Mouse (Mus musculus) T-helper 2 cell (primary cell): ENCODE measurements at regions not wholly inside any gene's neighbourhood (a gene's known extent, or its start where the extent isn't known, plus 50 kb on each side); places are given as distances from the start of the nearest gene placed in this dataset.

Experiments
- in situ Hi-C: fragments of 300-600 bp; cut with MboI, MseI; formaldehyde crosslinking; loops from one replicate; pipeline ENCODE4 v1.15.1; 2025; ENCODE audit warnings: high pct_unique_total_duplicates

DNA sequence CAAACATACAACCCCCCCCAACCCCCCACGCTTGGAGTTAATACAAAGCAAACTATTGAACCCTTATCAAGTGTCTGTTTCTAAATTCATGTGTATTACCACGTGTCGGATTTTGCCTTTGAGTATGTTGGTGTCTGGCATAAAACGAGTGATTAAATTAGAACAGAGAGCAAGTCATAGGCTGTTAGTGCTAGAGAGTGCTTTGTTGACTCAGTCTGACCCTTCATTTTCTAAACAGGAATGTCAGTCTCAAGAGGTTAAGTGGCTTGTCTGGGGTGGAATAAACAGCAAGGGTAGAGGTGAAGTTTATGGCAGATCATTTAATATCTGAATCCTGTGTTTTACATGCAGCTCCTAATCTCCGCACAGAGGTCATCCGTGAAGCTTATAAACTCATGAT, 104.1 kb downstream of the Uchl5 start:
- in situ Hi-C loops = no loop called here

DNA sequence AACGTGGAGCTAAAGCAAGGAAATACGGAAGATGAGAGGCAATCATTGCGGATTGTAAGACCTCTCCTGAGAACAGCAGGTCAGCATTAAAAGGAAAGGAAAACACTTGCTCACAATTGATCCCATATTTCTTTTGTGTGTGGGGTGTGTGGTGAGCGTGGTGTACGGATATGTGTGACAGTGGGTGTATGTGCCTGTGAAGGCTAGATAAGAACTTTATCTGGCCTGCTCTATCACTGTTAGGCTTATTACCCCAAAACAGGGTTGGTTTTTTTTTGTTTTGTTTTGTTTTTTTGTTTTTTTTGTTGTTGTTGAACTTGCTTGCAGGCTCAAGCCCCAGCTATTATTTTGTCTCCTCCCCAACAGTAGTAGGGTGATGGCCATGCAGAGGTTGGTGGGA, 102.5 kb downstream of the Uchl5 start:
- in situ Hi-C loops = no loop called here

DNA sequence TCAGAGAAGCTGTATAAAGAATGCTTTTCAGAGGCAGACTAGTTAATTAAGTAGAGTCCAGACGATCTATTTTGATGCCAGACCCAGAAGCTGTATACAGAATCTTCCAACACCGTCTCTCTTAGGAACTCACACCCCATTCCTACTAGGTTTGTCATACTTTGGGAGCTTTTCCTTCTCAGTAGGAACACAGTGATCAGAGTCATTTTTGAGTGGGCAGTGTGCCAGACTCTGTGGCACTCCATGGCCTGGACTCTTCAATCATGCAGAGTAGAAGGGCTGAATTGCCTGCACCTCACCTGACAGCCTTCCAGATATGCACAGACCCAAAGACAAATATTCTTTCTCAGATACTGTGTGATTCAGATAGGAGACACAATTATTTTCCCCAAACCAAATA, 101.2 kb downstream of the Uchl5 start:
- in situ Hi-C loops = no loop called here

DNA sequence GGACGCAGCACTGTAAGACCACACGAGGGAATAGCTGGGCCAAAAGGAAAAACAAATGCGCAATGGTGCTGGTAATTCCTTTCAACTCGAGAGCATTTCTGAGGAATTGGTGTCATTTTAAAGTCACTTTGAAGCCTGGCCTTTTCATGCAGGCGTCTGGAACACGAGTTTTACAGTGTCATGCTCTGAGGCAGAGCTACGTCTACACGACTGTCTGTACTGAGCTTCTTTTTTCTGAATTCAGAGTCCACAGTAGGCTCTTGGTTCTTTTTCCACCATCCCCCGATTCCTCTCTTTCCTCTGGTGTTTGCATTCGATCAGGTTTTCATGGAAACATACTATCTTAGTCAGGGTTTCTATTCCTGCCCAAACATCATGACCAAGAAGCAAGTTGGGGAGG, 83.2 kb downstream of the Uchl5 start:
- in situ Hi-C loops = no loop called here

DNA sequence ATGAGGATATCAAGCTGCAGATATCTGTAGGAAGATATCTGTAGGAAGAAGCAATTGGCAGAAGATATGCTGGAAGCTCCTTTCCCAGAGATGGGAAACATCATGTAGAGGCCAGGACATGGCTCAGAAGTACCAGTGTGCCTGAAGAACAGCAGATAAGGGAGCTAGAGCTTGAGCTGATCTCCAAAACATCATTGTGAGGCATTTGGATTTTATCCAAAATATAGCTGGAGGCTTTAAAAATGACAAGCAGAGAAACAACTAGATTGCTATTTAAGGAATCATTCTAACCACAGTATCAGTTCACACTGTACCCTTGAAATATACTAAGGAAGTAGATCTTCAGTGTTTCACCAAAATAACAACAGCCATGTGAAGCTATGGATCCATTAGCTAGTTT, 81.5 kb downstream of the Uchl5 start:
- in situ Hi-C loops = no loop called here
